Mouse (Mus musculus) G1E (cell line): ENCODE data around the gene Ndufa13.

ENCODE experiments used
- CTCF ChIP-seq: IDR thresholded peaks from 2 replicates; pipeline ENCODE4 v1.5.1; 2012; ENCODE audit warnings: low read depth, low read length, inconsistent platforms, mixed read lengths
- GATA1 ChIP-seq: IDR thresholded peaks from 2 replicates; pipeline ENCODE4 v1.6.1; 2012; ENCODE audit warnings: borderline replicate concordance, low read length, inconsistent platforms, mixed read lengths
- TAL1 ChIP-seq: conservative IDR thresholded peaks from 2 replicates; pipeline ENCODE4 v1.6.1; 2012; ENCODE audit warnings: low read depth, low read length, inconsistent platforms, mixed read lengths

DNA sequence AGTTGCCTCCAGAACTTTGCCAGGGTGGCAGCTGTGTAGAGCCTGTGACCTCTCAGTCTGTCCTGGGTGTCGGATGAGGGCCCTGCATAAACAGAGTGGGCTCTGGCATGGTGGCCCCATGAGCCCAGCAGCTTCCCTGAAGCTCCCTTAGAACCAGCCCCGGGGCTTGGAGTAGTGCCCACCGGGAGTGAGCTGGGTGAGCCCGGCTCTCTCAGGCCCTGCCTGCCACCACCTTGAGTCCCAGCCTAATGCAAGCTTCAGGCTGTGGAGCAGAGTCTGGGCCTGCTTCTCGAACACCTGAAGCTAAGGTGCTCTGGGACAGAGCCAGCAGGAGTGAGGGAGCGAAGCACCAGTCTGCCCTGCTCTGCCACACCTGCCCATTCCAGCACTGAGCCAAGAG lies 31.5 kb downstream of the Ndufa13 start:
- no peak for TF ChIP-seq GATA1
- no peak for TF ChIP-seq CTCF
- TF ChIP-seq TAL1 = no peak
